Mouse (Mus musculus) leukemia stem cell, adult 10-12 weeks (primary cell): Measurements from ENCODE around the gene Snupn. TPM values are rescaled to one million over a fixed set of nuclear protein-coding genes. Genes with fewer than 3 reads are reported as not detected.

Experiments
- polyA plus RNA-seq: library from polyadenylated mRNA; stranded (reverse); fragments of >175 nt; gene quantifications from 2 replicates; pipeline ENCODE4 v1.2.3, GENCODE M21; 2012; ENCODE audit warnings: low replicate concordance

The Snupn gene
- 0.42 and 0.92 TPM in 2 replicates for polyA plus RNA-seq

DNA sequence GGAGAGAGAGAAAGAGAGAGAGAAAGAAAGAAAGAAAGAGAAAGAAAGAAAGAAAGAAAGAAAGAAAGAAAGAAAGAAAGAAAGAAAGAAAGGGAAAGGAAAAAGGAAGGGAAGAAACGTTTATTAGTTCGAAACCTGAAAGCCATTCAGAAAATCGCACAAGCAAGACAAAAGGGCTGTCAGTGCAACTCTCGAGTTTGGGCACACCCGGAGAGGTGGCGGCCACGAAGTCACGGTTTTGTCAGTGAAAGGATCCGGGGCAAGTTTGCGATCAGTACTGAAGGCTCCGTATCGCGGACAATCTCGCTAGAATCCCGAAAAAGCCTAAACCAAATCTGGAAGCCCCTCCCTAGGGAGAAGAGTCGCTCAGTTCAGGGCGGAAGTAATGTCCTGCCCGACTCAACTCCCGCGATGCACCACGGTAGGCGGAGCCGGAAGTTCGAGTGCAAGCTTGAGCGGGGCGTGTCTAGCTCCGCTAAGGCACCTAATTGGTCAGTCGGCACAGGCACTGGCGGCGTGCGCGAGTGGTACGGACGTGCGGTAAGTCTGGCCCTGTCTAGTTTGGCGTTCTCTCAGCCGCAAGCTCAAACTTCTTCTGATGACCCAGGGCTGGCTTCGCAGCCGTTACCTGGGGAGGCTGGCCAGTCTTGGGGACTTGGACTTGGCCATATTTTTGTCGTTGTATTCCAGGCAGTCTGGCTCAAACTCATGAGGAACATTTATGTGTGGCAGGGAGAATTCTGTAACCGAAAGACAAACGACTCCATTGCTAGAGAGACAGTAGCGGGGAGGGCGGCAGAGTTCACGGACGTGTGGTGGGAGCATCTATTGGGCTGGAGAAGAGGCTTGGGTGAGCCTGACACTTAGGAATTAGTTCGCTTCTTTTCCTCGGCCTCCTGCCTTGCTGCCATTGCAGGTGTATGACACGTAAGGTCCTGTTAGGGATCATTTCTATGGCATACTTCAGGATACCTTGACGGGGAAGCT, at the start of gene Snupn:
Gene Snupn, plus strand, starts transcription at position 465 of the 987 bp plus-strand sequence.

DNA sequence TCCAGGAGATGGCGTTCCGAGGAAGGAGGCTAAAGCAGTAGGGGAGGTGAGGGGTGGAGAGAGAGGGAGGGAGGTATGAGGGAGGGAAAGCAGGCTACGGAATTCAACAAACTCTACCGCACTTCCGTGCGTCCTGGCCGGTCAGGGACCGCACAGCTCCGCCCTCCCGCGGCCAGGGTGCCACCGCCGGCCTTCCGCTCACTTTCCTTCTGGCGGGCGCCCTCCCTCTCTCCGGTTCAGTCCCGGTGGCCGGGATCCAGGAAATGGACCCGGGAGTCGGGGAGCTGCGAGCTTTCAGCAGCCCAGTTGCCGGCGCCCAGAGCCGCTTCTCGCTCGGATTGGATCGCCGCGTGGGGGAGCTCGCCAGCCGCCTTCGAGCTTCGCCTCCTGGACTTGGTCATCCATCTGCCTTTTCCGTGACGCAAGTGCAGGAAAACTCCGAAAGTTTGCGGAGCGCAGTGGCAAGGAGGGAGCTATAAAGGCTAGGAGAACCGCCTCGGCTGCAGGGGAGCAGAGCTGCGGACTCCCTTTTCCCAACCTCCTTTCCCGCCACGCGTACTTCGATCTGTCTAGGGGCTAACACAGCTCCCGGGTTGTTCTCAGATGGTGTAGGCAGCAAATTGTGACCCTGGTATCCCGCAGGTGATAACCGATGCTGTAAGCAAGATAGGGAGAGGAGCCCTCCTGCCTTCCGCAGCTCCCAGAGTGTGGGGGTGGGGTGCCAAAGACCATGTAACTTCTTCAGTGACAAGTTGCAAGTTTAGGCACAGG, 22.5 kb upstream of the Snupn start, which contains the start of gene Snx33:
Gene Snx33, minus strand, starts transcription at position 331 of the 771 bp plus-strand sequence.

DNA sequence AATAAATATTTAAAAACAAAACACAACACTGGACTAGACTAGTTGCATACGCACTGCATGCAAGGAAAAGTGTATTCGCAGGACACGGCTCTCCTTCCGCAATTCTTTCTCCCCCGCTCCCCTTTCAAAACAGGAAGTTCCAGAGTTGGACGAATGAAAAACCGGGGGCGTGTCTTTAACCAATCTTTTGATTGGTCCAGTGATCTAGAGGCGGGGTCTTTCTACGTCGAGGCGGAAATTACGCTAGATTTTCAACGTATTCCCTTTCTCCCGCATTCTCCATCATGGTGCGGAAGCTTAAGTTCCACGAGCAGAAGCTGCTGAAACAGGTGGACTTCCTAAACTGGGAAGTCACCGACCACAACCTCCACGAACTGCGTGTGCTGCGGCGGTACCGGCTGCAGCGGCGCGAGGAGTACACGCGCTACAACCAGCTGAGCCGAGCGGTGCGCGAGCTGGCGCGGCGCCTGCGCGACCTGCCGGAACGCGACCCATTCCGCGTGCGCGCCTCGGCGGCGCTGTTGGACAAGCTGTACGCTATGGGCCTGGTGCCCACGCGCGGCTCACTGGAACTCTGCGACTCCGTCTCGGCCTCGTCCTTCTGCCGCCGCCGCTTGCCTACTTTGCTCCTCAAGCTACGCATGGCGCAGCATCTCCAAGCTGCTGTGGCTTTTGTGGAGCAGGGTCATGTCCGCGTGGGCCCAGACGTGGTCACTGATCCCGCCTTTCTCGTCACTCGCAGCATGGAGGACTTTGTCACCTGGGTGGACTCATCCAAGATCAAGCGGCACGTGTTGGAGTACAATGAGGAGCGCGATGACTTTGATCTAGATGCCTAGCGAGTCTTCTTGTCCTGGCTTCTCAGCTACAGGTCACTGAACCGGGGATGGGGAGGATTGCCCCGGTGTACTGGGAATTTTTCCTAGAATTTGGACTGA, 13.2 kb upstream of the Snupn start, which contains the start of gene Imp3:
Gene Imp3, plus strand, starts transcription at position 253 of the 938 bp plus-strand sequence.

DNA sequence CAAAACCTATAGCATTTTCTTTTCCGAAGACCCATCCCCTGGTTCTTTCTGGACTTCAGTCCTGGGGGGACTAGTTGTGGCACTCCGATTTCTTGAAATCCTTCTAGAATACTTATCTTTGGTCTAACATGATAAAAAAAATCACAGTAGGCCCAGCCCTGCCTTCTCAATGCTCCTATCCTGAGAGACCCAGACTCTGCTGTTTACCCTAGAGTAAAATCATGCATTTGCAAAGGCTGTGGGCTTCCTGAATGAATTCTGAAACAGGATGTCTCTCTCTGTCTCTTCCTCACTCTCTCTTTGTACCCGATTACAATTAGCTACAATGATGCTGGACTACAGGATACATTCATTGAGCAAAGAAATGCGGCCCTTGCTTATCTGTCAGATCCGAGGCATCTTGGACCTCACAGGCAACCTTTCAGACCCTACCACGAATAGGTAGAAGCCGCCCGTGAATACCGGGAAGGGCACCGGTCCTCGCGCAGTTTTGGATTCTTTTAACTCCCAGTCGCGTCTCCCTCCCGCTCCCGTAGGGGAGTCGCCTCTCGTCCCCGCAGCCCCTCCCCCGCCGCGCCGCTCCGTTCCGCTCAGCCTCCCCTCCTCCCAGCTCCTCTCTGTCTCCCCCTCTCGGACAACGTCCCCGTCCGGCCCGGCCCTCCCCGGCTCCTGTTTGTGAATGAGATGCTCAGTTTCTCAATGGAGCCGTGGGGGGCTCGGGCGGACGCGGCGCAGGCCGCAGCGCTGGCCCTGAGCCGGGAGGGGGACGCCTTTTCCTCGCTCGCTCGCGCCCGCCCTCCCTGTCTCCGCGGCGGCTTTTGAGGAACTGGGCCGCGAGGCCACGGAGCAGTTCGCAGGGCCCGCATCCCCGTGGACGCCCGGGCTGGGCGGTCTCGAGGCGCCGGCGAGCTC, 43.9 kb downstream of the Snupn start, which contains the start of gene Ptpn9:
Gene Ptpn9, plus strand, starts transcription at position 638 of the 912 bp plus-strand sequence.

Other genes with a start within 250 kb of the Snupn start
- gene Lingo1, start 154.4 kb upstream of the Snupn start, polyA plus RNA-seq: 0.19 and 0.73 TPM in 2 replicates
- not detected in 2 replicates for gene Odf3l1, start 86.2 kb upstream of the Snupn start, polyA plus RNA-seq
- gene Cspg4, start 85.8 kb upstream of the Snupn start, polyA plus RNA-seq: 0.05 TPM in 1 of 2 replicates, not detected in the other
- gene Snx33, start 22.5 kb upstream of the Snupn start, polyA plus RNA-seq: 4.0 and 5.2 TPM in 2 replicates
- gene Imp3, start 13.4 kb upstream of the Snupn start, polyA plus RNA-seq: 117 and 137 TPM in 2 replicates
- 23.1 and 47.6 TPM in 2 replicates for gene Ptpn9, start 44.0 kb downstream of the Snupn start, polyA plus RNA-seq
- gene Sin3a, start 121.2 kb downstream of the Snupn start, polyA plus RNA-seq: 12.4 and 39.8 TPM in 2 replicates
- 77.0 and 97.7 TPM in 2 replicates for gene Man2c1, start 179.8 kb downstream of the Snupn start, polyA plus RNA-seq
- gene Neil1, start 197.4 kb downstream of the Snupn start, polyA plus RNA-seq: 12.9 and 14.3 TPM in 2 replicates
- gene Commd4, start 207.5 kb downstream of the Snupn start, polyA plus RNA-seq: 41.2 and 61.1 TPM in 2 replicates